Mouse (Mus musculus): Measurements from ENCODE around the gene Sh2b2.
A peak's percentile ranks its signal among the peaks of the same experiment; 100 is the strongest.

GRCm38 (mm10) chr5:136186723-136187122 lies 59.6 kb downstream of the Sh2b2 start:
- TF ChIP-seq POLR2A (IDR thresholded peaks at IDR 0.05; ENCODE audit: borderline replicate concordance, low read depth, low read length) (no peak), CTCF (IDR thresholded peaks at IDR 0.05; ENCODE audit: low read depth, low read length) (peak; percentile 70; the same call in 1 of the 2 replicates)

Data from bone marrow macrophage, adult 2 months (primary cell).